Mouse (Mus musculus) R1 (cell line): ENCODE measurements around the gene Clic5.
A peak's percentile ranks its signal among the peaks of the same experiment; 100 is the strongest.

Source experiments
- DNase-seq: peaks from one replicate; pipeline ENCODE4 v3.0.0-alpha.2; 2018; ENCODE audit warnings: low read depth, low spot score

The Clic5 gene

GRCm38 (mm10) chr17:44261594-44262202, 73.3 kb downstream of the Clic5 start:
- DNase-seq: peak; percentile 55

DNA sequence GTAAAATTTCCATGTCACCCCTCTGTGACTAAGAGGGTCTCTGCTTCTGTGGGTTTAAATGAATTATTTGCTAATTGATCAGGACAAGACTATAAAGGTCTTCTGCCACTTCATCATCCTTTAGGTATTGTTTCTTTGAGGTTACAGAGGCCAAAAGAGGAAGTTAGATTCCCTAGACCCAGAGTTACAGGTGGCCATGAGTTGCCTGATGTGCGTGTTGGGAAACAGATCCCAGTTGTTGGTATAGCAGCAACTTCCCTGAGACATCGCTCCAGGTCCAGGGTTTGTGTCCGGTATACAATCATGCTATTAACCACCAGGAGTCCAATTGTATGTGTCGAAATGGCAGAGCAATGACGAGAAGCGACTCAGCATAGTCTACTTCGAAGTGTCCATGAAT, 81.7 kb downstream of the Clic5 start:
- DNase-seq: no peak

DNA sequence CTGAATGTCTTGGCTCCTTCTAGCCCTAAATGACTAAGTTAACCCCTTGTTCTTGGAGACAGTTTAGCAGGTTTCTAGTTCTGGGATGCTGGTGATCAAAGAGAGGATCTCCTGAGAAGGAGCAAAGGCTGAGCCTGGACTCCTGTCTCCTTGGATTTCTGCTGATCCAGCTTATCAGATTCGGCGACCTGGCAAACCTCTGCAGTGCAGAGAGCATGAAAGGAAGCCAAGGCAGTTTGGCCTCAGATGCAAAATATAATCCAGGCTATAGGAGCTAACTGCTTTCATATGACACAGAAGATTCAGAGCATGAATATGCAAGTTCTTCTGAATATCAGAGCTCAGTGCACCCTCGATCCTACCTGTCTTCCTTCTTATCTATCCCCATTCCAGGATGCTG, 83.0 kb downstream of the Clic5 start:
- DNase-seq: no peak

DNA sequence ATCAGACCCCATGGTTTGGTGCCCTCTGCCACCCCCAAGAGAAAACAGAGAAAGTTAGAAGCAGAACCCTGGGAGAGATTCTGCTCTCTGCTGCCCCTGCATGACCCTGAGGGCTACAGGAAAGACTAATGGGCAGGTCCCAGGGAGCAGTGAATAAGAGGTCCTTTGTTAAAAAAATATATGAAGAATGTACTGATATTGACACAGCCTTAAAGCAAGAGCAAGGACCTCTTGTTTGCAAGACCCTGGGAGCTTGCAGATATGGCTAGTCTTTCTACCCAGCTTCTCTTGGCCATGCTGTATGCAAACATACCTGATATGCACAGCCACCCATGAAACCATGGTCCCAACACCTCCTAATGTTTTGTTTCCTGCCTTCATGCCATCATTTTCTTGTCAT, 86.4 kb downstream of the Clic5 start:
- no peak for DNase-seq

- no peak for DNase-seq
These were observed 99.9 kb downstream of the Clic5 start for GRCm38 (mm10) chr17:44288320-44288719.

GRCm38 (mm10) chr17:44297221-44297620, 108.8 kb downstream of the Clic5 start:
- no peak for DNase-seq

- DNase-seq: no peak
These were observed 111.9 kb downstream of the Clic5 start for GRCm38 (mm10) chr17:44300236-44300635.

DNA sequence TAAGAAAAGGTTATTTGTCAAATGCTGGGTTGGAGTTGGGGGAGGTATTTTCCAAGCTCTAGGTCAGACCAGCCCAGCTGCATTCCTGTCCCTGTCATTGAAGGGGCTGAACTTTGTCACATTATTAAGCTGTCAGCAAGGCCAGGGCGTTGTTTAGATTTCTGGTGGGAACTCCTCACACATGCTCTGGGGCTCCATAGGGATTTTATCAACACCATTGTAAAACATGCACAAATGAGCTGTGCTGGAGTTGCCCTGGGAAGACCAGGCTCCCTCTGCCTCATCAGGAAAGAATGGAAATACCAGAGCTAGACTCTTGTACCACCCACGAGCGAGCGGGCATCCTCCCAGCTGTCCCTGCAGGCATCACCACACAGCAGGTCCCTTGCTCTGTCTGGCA, 112.3 kb downstream of the Clic5 start:
- DNase-seq: no peak

DNA sequence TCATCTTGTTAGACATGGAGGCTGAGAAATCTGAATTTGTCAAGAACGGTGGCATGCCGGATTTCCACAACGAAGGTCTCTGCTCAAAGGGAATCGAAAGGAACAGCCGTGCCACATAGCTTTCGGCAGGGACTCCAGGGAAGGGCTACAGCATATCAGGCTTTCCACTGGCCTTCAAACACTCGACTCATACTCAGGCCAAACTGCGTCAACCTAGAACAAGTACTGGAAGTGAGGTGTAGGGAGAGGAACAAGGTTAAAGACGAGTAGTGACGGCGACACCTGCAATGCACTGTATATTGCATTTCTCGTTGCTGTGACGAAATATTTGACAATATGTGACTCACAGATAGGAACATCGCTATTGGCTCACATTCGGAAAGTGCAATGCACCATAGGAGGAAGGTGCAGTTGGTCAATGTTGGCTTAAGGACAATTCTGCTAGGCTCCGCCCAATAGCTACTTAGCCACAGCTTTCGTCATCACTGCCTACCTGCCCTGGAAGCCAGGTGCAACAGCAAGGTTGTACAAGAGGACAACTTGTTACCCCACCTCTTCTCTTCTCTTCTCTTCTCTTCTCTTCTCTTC, 112.9 kb downstream of the Clic5 start:
- no peak for DNase-seq

- no peak for DNase-seq
These were observed 115.7 kb downstream of the Clic5 start for GRCm38 (mm10) chr17:44304076-44304475.

- DNase-seq: no peak
These were observed 121.7 kb downstream of the Clic5 start for GRCm38 (mm10) chr17:44309914-44310622.

DNA sequence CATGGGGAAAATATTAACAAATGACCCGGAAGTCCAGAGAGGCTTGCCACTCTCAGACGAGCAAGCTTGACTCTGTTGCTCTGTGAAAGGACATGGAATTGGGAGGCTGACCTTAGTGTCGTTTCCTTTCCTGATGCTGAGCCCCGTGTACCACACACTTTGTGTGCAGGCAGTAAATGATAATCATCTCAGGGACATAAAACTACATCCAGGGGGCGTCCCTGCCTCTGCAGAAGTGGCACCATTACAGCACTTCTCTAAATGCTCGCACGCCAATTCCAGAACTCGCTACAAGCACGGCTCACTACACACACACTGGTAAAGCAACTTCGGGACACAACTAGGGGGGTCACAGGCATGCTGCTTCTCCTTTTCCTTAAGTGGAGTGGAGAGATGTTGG, 136.9 kb downstream of the Clic5 start:
- no peak for DNase-seq

DNA sequence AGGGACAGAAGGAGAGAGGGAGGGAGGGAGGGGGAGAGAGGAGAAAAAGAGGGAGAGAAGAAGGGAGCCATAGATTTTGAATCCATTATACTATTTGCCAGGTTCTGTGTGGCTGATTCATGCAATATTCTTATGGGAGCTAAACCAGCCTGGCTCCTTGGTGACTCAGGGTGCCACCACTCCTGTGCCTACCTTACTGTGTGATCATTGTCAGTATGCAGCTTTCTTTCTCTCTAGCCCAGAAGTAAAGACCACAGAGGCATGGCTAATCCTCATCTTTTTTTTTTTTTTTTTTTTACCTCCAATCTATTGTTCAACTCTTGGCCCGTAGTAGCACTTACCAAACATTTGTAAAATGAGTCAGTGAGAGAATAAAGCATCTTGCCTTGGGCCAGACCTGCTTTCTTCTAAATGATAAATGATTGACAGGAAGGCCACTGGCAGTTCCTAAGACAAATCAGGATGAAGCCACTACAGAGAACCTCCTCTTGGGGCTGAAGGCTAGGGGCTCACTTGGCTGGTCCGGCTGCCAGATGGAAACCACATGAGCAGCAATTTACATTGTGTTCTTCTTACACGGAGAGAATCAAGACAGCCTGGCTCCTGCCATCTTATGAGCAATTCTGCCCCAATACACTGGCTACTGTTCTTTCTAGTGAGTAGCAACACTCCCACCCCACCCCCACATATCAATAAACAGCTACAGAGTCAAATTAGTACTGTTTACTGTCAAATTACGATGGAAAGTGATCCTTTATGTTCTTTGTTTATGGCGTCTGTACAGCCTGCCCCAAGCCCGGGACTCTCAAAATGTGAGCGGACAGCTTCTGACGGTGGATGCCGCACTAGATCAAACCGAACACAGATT, 139.1 kb downstream of the Clic5 start:
- DNase-seq: no peak

DNA sequence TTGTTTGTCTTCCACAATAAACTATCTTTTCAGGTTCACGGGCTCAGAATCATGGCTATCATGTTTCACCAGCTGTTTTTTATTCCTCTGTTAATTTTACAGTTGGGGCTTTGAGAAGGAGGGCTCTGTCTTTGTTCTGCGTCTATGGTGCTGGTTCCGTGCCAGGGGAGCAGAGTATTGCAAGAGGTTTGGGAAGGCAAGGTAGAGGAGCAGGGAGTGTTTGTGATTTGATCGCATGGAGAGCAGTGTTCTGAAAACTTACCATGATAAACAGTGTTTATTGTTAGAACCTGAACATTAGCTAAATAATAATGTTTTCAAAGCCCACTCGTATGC, 139.7 kb downstream of the Clic5 start:
- DNase-seq: no peak
